Mouse (Mus musculus) myocyte (in vitro differentiated cells): Measurements from ENCODE around the gene Ntrk3. TPM values are rescaled to one million over a fixed set of nuclear protein-coding genes. Genes with fewer than 3 reads are reported as not detected.

Experiments
- H3K27me3 ChIP-seq: one replicate; pipeline ENCODE4 v1.6.1; 2011; ENCODE audit not compliant: control insufficient read depth, insufficient read depth, insufficient read length
- H3K36me3 ChIP-seq: one replicate; pipeline ENCODE4 v1.6.1; 2011; ENCODE audit not compliant: control insufficient read depth, insufficient read depth
- H3K4me2 ChIP-seq: one replicate; pipeline ENCODE4 v1.6.1; 2011; ENCODE audit warnings: low read depth, control low read depth
- H3K4me3 ChIP-seq: one replicate; pipeline ENCODE4 v1.5.1; 2011; ENCODE audit warnings: mild to moderate bottlenecking, control low read depth, moderate library complexity
- H3K79me2 ChIP-seq: one replicate; pipeline ENCODE4 v1.6.1; 2011; ENCODE audit not compliant: control insufficient read depth, insufficient read depth
- H3ac ChIP-seq: one replicate; pipeline ENCODE4 v1.6.1; 2011; ENCODE audit not compliant: control insufficient read depth, insufficient read length
- CEBPB ChIP-seq: IDR thresholded peaks from 2 replicates; pipeline ENCODE4 v1.6.1; 2011; ENCODE audit warnings: mild to moderate bottlenecking, moderate library complexity; ENCODE audit not compliant: poor library complexity, insufficient read depth, severe bottlenecking
- E2F4 ChIP-seq: IDR thresholded peaks from one replicate; pipeline ENCODE4 v1.6.1; 2011; ENCODE audit warnings: mild to moderate bottlenecking, control low read depth, moderate library complexity; ENCODE audit not compliant: insufficient read depth
- MAX ChIP-seq: IDR thresholded peaks from one replicate; pipeline ENCODE4 v1.6.1; 2011; ENCODE audit warnings: low read depth, mild to moderate bottlenecking, control low read depth
- MYOD1 ChIP-seq, 3 experiments: IDR thresholded peaks; one replicate each; pipeline ENCODE4 v1.6.1; 2011; ENCODE audit warnings: control low read depth in 2 of 3, low read depth in 2 of 3, mild to moderate bottlenecking in 2 of 3, moderate library complexity in 1 of 3; ENCODE audit not compliant: insufficient read length in 2 of 3, control insufficient read depth in 1 of 3
- MYOG ChIP-seq, 3 experiments: IDR thresholded peaks; one replicate each; pipeline ENCODE4 v1.6.1; 2011; ENCODE audit warnings: control low read depth in 2 of 3, low read depth in 2 of 3, mild to moderate bottlenecking in 2 of 3; ENCODE audit not compliant: insufficient read length in 2 of 3, control insufficient read depth in 1 of 3, insufficient read depth in 1 of 3
- POLR2A ChIP-seq: IDR thresholded peaks from one replicate; pipeline ENCODE4 v1.6.1; 2011; ENCODE audit warnings: low read depth, mild to moderate bottlenecking, control low read depth, moderate library complexity; ENCODE audit not compliant: insufficient read length
- POLR2AphosphoS2 ChIP-seq: IDR thresholded peaks from one replicate; pipeline ENCODE4 v1.6.1; 2011; ENCODE audit warnings: low read depth, control low read depth; ENCODE audit not compliant: insufficient read length
- REST ChIP-seq: IDR thresholded peaks from one replicate; pipeline ENCODE4 v1.6.1; 2011; ENCODE audit warnings: mild to moderate bottlenecking, control low read depth, moderate library complexity; ENCODE audit not compliant: insufficient read depth, insufficient read length
- SRF ChIP-seq: IDR thresholded peaks from one replicate; pipeline ENCODE4 v1.6.1; 2011; ENCODE audit warnings: low read depth; ENCODE audit not compliant: control insufficient read depth, insufficient read length
- TCF12 ChIP-seq: IDR thresholded peaks from one replicate; pipeline ENCODE4 v1.6.1; 2011; ENCODE audit warnings: mild to moderate bottlenecking, control low read depth; ENCODE audit not compliant: poor library complexity, insufficient read depth, severe bottlenecking
- TCF3 ChIP-seq: IDR thresholded peaks from one replicate; pipeline ENCODE4 v1.6.1; 2011; ENCODE audit warnings: low read depth, control low read depth; ENCODE audit not compliant: insufficient read length
- USF1 ChIP-seq: IDR thresholded peaks from one replicate; pipeline ENCODE4 v1.6.1; 2011; ENCODE audit warnings: low read depth, mild to moderate bottlenecking, control low read depth, moderate library complexity
- polyA plus RNA-seq: library from polyadenylated mRNA; unstranded; fragments of >200 nt; fragmentation: generic; extraction: Trizol; gene quantifications from one replicate; pipeline ENCODE4 v1.2.1, GENCODE M21; 2012; ENCODE audit warnings: missing spikeins

Ntrk3 gene
- polyA plus RNA-seq, 1 experiment, result 0.17 TPM

DNA sequence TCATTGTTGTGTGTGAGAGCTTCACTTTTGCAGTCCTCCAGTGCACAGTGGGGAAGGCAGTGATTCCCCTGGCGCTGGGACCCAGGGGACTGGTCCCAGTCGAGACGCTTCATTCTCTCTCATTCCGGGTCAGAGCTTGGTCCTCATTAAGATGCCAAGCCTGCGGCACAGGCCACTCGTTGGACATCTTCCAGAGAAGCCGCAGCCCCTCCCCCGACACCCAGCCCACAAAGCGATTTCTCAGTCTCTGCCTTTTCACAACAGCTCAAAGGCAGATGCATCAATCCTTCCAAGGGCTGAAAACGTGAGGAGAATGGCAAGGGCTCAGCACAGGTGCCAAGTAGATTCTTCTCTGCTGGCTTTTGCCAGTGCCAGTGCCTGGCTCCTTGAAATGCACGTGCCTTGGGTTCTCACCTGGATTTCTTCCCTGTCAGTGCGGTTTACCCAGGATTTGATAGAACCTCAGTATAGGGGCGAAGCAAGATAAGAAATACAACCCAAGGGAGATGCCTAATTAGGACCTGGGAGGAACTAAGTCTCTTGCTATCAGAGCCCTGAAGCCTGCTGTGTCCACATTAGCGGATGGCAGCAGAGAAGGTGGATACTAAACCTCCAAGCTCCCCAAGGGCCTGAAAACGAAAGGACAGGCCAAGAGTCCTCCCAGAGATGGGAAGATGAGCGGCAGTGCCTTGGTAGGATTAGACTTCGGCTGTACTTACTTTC lies 546.7 kb downstream of the Ntrk3 start:
- H3K4me2 ChIP-seq, result no peak overlapping the region
- H3K27me3 ChIP-seq, result no peaks in the 10 kb centered on the region
- no peaks in the 10 kb centered on the region for H3K36me3 ChIP-seq
- TF ChIP-seq MAX, result no peak
- no peak for TF ChIP-seq TCF3
- no peak for TF ChIP-seq TCF12
- TF ChIP-seq E2F4, result no peak
- no peak for TF ChIP-seq POLR2A
- TF ChIP-seq MYOG (IDR thresholded peaks at IDR 0.05; ENCODE audit: control insufficient read depth in 1 of 3, insufficient read depth in 1 of 3, insufficient read length in 2 of 3, low read depth in 2 of 3), result no peak
- no peak for TF ChIP-seq POLR2AphosphoS2
- no peak for TF ChIP-seq CEBPB
- no peak for TF ChIP-seq REST
- TF ChIP-seq MYOD1 (IDR thresholded peaks at IDR 0.05; ENCODE audit: control insufficient read depth in 1 of 3, insufficient read length in 2 of 3, low read depth in 2 of 3), result no peak
- no peak for TF ChIP-seq USF1
- no peak for TF ChIP-seq SRF
- no peak overlapping the region for H3ac ChIP-seq
- no peak overlapping the region for H3K4me3 ChIP-seq
- no peaks in the 10 kb centered on the region for H3K79me2 ChIP-seq

DNA sequence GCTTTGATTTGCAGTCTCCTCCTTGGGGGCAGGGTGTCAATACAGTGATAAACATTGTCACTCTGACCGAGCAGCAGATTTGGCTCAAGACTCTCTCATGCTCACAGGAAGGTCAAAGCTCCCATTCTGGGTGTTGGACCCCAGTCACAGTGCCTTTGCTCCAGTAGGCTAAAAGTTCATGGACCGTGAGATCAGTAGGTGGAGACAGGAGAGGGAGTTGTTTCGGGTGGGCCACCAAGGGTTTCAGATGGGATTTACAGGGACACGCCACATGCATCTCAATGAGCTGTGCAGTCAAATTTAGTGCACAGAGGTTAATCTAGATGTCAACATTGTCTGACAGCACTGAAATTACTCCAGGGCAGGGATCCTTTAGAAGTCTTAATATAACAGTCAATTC lies 552.2 kb downstream of the Ntrk3 start:
- H3K79me2 ChIP-seq, result no peaks in the 10 kb centered on the region
- no peak overlapping the region for H3K4me2 ChIP-seq
- H3K27me3 ChIP-seq, result no peaks in the 10 kb centered on the region
- no peak overlapping the region for H3K4me3 ChIP-seq
- H3ac ChIP-seq, result no peak overlapping the region
- H3K36me3 ChIP-seq, result no peaks in the 10 kb centered on the region
- TF ChIP-seq SRF (no peak), POLR2A (no peak), CEBPB (no peak), E2F4 (no peak), TCF12 (no peak), REST (no peak), MYOG (IDR thresholded peaks at IDR 0.05; ENCODE audit: control insufficient read depth in 1 of 3, insufficient read depth in 1 of 3, insufficient read length in 2 of 3, low read depth in 2 of 3) (no peak), POLR2AphosphoS2 (no peak)

DNA sequence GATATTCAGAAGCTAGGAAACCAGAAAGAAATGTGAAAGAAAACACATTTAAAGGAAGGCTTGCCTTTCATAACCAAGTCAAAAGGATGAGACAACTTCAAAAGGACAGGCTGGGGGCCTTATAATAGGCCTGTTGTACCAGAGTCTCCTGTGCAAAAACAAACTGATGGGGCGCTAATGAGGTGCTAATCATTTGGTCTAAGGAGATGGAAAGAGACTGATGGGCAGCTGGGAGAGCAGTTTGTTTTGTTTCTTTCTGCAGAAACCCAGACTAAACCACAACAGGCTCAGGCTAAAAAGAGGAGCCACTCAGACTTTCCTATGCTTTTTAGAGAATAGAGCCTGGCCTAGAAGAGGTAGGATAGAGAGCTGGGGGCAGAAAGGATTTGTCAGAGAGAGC lies 554.4 kb downstream of the Ntrk3 start:
- Histone ChIP-seq H3K4me2 (no peak overlapping the region), H3K27me3 (no peaks in the 10 kb centered on the region), H3K36me3 (no peaks in the 10 kb centered on the region), H3K79me2 (no peaks in the 10 kb centered on the region), H3K4me3 (no peak overlapping the region), H3ac (no peak overlapping the region)
- TF ChIP-seq MYOD1 (IDR thresholded peaks at IDR 0.05; ENCODE audit: control insufficient read depth in 1 of 3, insufficient read length in 2 of 3, low read depth in 2 of 3), result no peak

DNA sequence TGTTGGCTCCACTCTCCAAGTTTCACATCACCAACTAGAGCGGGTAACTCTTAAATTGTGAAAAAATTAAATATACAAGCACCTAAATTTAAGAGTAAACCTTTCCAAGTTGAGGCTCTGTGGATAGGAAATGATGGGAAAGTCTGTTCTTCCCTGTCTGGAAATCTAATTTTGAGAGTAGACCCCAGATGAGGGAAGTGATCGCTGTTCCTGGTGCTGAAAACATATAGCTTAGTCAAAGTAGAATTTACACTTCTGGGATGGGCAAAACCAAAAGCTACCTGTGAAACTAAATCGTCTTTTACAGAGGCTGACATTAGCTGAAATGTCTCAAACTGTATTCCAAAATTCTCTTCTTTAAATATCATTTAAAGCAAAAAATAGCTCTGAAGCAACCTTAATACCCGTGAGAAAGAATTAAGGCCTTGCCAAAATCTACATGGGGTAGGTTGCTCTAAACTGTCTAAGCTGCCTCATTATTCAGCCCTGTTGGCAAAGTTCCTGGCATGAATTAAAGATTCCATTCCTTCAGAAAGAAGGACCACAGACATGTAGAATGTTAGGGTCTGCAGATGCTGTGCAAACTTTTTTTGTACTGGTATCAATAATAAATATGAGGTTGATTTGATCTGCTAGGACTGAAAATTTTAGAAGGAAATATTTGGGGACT lies 557.7 kb downstream of the Ntrk3 start:
- Histone ChIP-seq H3K79me2 (no peaks in the 10 kb centered on the region), H3ac (no peak overlapping the region), H3K36me3 (no peaks in the 10 kb centered on the region), H3K4me3 (no peak overlapping the region), H3K4me2 (no peak overlapping the region), H3K27me3 (no peaks in the 10 kb centered on the region)
- TF ChIP-seq REST, result no peak
- no peak for TF ChIP-seq USF1
- no peak for TF ChIP-seq TCF12
- TF ChIP-seq MYOG (IDR thresholded peaks at IDR 0.05; ENCODE audit: control insufficient read depth in 1 of 3, insufficient read depth in 1 of 3, insufficient read length in 2 of 3, low read depth in 2 of 3), result no peak
- TF ChIP-seq E2F4, result no peak
- no peak for TF ChIP-seq MAX
- TF ChIP-seq POLR2AphosphoS2, result no peak
- no peak for TF ChIP-seq MYOD1 (IDR thresholded peaks at IDR 0.05; ENCODE audit: control insufficient read depth in 1 of 3, insufficient read length in 2 of 3, low read depth in 2 of 3)
- TF ChIP-seq POLR2A, result no peak
- no peak for TF ChIP-seq CEBPB
- no peak for TF ChIP-seq TCF3
- TF ChIP-seq SRF, result no peak

DNA sequence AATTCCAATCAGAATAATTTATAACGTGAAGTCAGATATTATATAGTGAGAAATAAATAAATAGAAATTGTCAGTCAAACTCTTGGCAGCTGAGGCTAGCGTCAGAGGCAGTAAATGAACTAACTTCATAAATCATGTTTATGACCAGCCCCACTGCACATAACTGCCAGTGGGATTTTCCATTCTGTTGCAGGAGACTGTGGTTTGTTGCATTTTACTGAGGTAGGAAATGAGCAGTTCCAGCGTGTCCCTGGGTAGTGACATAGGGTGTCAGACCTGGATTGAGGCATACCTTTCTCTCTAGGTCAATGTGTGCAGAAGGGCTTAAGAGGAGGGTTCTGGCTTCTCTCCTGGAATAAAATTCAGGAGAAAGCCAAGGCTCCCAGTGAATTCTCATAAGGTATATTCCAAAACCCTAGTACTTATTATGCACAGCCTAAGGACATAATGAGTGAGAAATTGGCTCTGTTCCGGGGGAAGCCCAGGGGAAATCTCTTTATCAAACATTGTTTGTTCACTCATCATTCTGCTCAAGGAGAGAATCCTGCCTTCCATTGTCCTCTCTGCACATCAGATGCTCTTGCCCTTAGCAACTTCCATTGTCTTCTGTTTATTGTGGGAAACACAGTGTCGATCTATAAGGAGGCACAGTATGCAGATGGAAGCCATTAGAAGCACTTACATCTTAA lies 565.4 kb downstream of the Ntrk3 start:
- no peak overlapping the region for H3K4me3 ChIP-seq
- no peak overlapping the region for H3ac ChIP-seq
- TF ChIP-seq MYOG (IDR thresholded peaks at IDR 0.05; ENCODE audit: control insufficient read depth in 1 of 3, insufficient read depth in 1 of 3, insufficient read length in 2 of 3, low read depth in 2 of 3) (no peak), MAX (no peak), CEBPB (no peak), TCF12 (no peak), TCF3 (no peak), USF1 (no peak), POLR2A (no peak), MYOD1 (IDR thresholded peaks at IDR 0.05; ENCODE audit: control insufficient read depth in 1 of 3, insufficient read length in 2 of 3, low read depth in 2 of 3) (no peak), POLR2AphosphoS2 (no peak), SRF (no peak), E2F4 (no peak), REST (no peak)
- no peaks in the 10 kb centered on the region for H3K27me3 ChIP-seq
- H3K4me2 ChIP-seq, result no peak overlapping the region
- H3K36me3 ChIP-seq, result no peaks in the 10 kb centered on the region
- no peaks in the 10 kb centered on the region for H3K79me2 ChIP-seq
